Comparison of ENCODE assay signal across 8 mouse cellular contexts in the genomic region with DNA sequence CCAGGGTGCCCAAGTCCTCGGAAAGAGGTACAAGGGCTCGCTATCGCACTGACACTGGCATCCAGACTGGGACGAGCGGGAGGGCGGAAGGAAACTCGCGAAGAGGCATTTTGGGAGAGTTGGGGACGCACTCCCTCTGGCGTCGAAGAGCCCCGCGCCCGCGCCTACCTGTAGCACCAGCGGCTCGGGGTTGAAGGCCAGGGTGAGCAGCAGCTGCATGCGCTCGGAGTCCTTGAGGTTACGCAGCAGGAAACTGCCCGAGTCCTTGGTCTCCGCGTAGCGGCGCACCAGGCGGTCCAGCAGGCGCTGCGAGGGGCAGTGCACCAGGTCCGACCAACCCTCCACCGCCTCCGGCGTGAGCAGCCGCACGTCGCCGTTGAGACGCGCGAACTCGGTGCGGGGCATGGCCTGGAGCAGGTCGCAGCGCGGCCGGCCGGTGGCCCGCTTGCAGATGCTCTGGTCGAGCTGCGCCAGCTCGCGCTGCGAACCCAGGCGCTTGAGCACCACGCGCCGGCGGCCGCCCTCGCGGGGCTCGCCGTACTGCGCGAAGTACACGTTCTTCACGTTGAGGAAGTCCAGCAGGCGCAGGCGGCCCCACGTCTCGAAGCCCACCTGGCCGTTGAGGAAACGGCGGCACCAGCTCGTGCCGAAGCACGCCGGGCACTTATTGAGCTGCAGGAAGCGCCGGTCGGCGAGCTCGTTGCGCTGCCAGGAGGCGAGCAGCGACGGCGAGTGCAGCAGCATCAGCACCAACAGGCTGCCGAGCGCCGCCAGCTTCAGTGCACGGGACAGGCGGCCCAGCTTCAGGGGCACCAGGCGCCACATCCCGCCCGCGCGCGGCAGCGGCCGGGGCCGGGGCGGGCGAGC. TPM values are rescaled to one million over a fixed set of nuclear protein-coding genes. Genes with fewer than 3 reads are reported as not detected.
DNase-seq lines count a peak whose midpoint lies in the region; ATAC-seq lines count a peak whose summit lies in the region.

No protein-coding gene starts in this region.

- no peaks in the 10 kb centered on the region for H3K9me3 ChIP-seq in hindbrain, embryonic 12.5 days (replicated peaks)

- WGBS in hindbrain, embryonic 12.5 days, result under 1% methylated on average over 99 of the region's 103 CpGs

- peak overlapping the region; percentile 85 for H3K4me2 ChIP-seq in hindbrain, embryonic 12.5 days (replicated peaks)

- no peaks in the 10 kb centered on the region for H3K36me3 ChIP-seq in hindbrain, embryonic 12.5 days

- no peaks in the 10 kb centered on the region for H3K27me3 ChIP-seq in hindbrain, embryonic 12.5 days

- peak overlapping the region; percentile 86 for H3K4me3 ChIP-seq in hindbrain, embryonic 12.5 days

- H3K27ac ChIP-seq in hindbrain, embryonic 12.5 days, result peak overlapping the region; percentile 93

- H3K9ac ChIP-seq in hindbrain, embryonic 12.5 days, result peak overlapping the region; percentile 82

- ATAC-seq in hindbrain, embryonic 12.5 days (ENCODE audit: low FRiP score), result peak; percentile 68

- DNase-seq in NIH3T3 (ENCODE audit: low read depth), result peak; percentile 72
- DNase-seq in cerebellum, postnatal 10 days, result peak; percentile 85 to 87
- DNase-seq in frontal cortex, postnatal 10 days (ENCODE audit: low spot score in 2 of 2), result peak; percentile 51 to 68
- DNase-seq in left cerebral cortex, adult 11 months (ENCODE audit: low spot score), result peak; percentile 50
- peak; percentile 75 for DNase-seq in lung, postnatal 36 days
- peak; percentile 72 for DNase-seq in retina, embryonic 14.5 days (ENCODE audit: low spot score)
- peak; percentile 83 for DNase-seq in thymus, postnatal 4 days

- peaks cover 23% of the 10 kb centered on the region for H3K4me1 ChIP-seq in hindbrain, embryonic 12.5 days

RNA-seq across cellular contexts. Expression of gene 1190002N15Rik, which starts 0.6 kb away (rescaled TPM):
- polyA plus RNA-seq in hindbrain, embryonic 12.5 days (2016; fragmentation: Nextera tagmentation; extraction: Ambion mirVana), result 34.6 and 36.4 TPM in 2 replicates

Comparison
In these comparisons a context has a peak if more than half of its experiments do, and no peak if none do; other contexts are left out.
1. Peak in every context shown above with its lines: DNase-seq, ATAC-seq, H3K4me3 ChIP-seq and H3K27ac ChIP-seq.